Mouse (Mus musculus) liver, postnatal 0 days (tissue): Measurements from ENCODE around the gene Sash3.

Experiments used
- CTCF ChIP-seq: sonication (generic); IDR thresholded peaks from 2 replicates; pipeline ENCODE4 v1.5.1; 2016; ENCODE audit warnings: antibody characterized with exemption, low read depth
- EP300 ChIP-seq: IDR thresholded peaks from 2 replicates; pipeline ENCODE4 v1.6.1; 2016; ENCODE audit warnings: antibody characterized with exemption, low read depth, mild to moderate bottlenecking

DNA sequence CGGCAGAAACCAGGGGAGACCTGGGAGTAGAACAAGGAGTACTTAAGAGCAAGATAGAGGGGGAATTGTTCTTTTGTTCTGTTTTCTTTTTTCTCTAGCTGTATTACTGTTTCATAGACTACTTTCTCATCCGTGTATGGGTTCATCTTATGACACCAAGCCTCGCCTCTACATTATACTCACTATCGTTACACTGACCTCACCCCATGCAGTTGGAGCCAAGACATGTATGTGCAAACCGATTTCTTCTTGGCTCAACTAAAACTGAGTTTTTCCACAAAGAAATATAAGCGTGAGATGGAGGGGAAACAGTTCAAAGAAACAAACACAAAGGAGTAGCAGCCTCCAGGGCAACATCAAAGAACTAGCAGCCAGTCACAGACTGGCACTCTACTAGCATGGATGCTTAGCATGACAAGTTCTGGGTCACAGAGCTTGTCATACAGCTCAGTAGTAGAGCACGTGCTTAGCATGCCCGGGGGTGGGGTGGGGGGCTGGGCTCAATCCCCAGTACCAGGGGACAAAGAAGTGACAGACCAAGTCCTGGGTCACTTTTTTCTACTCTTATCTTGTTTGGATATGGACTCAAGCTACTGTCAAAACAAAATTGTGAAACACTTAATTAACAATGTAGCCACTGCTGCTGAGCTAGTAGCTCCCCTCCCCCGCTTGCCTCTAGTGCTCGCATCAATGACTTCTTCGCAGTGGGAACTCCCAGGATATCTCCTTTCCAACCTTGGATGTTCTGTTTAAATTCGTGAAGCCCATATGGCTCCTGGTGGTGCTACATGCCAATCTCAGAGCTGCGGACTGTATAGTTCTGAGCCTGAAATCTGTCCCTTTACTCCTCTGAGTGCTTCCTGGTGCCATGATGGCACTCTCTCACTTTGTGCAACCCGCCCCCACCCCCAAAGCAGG is 47.3 kb downstream of the Sash3 start:
- TF ChIP-seq CTCF (no peak), EP300 (no peak)
